Mouse (Mus musculus) hindbrain, embryonic 10.5 days (tissue): ENCODE measurements around the gene Dock1. TPM values are rescaled to one million over a fixed set of nuclear protein-coding genes. Genes with fewer than 3 reads are reported as not detected.

ENCODE experiments used
- DNase-seq: peaks from one replicate; pipeline ENCODE4 v3.0.0-alpha.2; 2017; ENCODE audit warnings: low spot score
- H3K27ac ChIP-seq: fragments of 300-500 bp; sonication (generic); 2 replicates; pipeline ENCODE4 v1.5.1; 2016; ENCODE audit warnings: mild to moderate bottlenecking, moderate library complexity
- H3K27me3 ChIP-seq: fragments of 300-500 bp; sonication (generic); 2 replicates; pipeline ENCODE4 v1.6.1; 2016; ENCODE audit warnings: mild to moderate bottlenecking; ENCODE audit not compliant: poor library complexity, insufficient read depth, severe bottlenecking
- H3K36me3 ChIP-seq: fragments of 300-500 bp; sonication (generic); 2 replicates; pipeline ENCODE4 v1.6.1; 2016; ENCODE audit warnings: mild to moderate bottlenecking, moderate library complexity
- H3K4me1 ChIP-seq: fragments of 300-500 bp; sonication (generic); replicated peaks from 2 replicates; pipeline ENCODE4 v1.6.1; 2016; ENCODE audit warnings: mild to moderate bottlenecking
- H3K4me3 ChIP-seq: fragments of 300-500 bp; sonication (generic); 2 replicates; pipeline ENCODE4 v1.5.1; 2016; ENCODE audit warnings: mild to moderate bottlenecking, moderate library complexity
- H3K9me3 ChIP-seq: fragments of 300-500 bp; sonication (generic); 2 replicates; pipeline ENCODE4 v1.6.1; 2016; ENCODE audit warnings: mild to moderate bottlenecking, moderate library complexity
- WGBS: fragments of 180-500 bp; shearing (Covaris S2); methylation state at CpG from one replicate; pipeline ENCODE4 v1.1.7; 2016; 5-methylcytosine and 5-hydroxymethylcytosine counted together
- polyA plus RNA-seq: library from polyadenylated mRNA; unstranded; fragments of >200 nt; fragmentation: Nextera tagmentation; extraction: Ambion mirVana; gene quantifications from 2 replicates; pipeline ENCODE4 v1.2.1, GENCODE M21; 2016

Dock1 gene
- polyA plus RNA-seq, 1 experiment from 2014 or later: 21.9 TPM

- Histone ChIP-seq H3K36me3 (no peaks in the 10 kb centered on the region), H3K4me3 (no peak overlapping the region), H3K27me3 (no peaks in the 10 kb centered on the region), H3K27ac (no peak overlapping the region), H3K4me1 (peaks cover 31% of the 10 kb centered on the region), H3K9me3 (no peaks in the 10 kb centered on the region)
- WGBS: 67% methylated on average over 5 of the region's 5 CpGs
- no peak for DNase-seq
Observed at GRCm38 (mm10) chr7:134700001-134700400, 29.5 kb downstream of the Dock1 start.

- Histone ChIP-seq H3K27me3 (no peaks in the 10 kb centered on the region), H3K4me1 (peaks cover 32% of the 10 kb centered on the region), H3K27ac (0 out of 2 replicates have a peak overlapping the region, but pooled peaks have one; percentile 23), H3K36me3 (no peaks in the 10 kb centered on the region), H3K4me3 (no peak overlapping the region), H3K9me3 (no peaks in the 10 kb centered on the region)
- no peak for DNase-seq
- 84% methylated on average over 5 of the region's 5 CpGs for WGBS
Observed at GRCm38 (mm10) chr7:134702481-134702880, 32.0 kb downstream of the Dock1 start.

GRCm38 (mm10) chr7:134703704-134704103 is 33.2 kb downstream of the Dock1 start:
- Histone ChIP-seq H3K36me3 (no peaks in the 10 kb centered on the region), H3K27ac (no peak overlapping the region), H3K4me3 (no peak overlapping the region), H3K4me1 (peaks cover 28% of the 10 kb centered on the region), H3K9me3 (no peaks in the 10 kb centered on the region), H3K27me3 (no peaks in the 10 kb centered on the region)
- 93% methylated on average over 2 of the region's 2 CpGs for WGBS
- DNase-seq: no peak

GRCm38 (mm10) chr7:134709226-134709853 is 38.9 kb downstream of the Dock1 start:
- no peak overlapping the region for H3K27ac ChIP-seq
- no peaks in the 10 kb centered on the region for H3K27me3 ChIP-seq
- no peak overlapping the region for H3K4me3 ChIP-seq
- no peaks in the 10 kb centered on the region for H3K9me3 ChIP-seq
- DNase-seq: peak; percentile 14
- no peaks in the 10 kb centered on the region for H3K36me3 ChIP-seq
- H3K4me1 ChIP-seq: peaks cover 21% of the 10 kb centered on the region
- 34% methylated on average over 5 of the region's 5 CpGs for WGBS

- no peak overlapping the region for H3K27ac ChIP-seq
- 85% methylated on average over 1 of the region's 1 CpGs for WGBS
- peaks cover 17% of the 10 kb centered on the region for H3K4me1 ChIP-seq
- no peaks in the 10 kb centered on the region for H3K27me3 ChIP-seq
- H3K4me3 ChIP-seq: no peak overlapping the region
- H3K9me3 ChIP-seq: no peaks in the 10 kb centered on the region
- DNase-seq: no peak
- H3K36me3 ChIP-seq: no peaks in the 10 kb centered on the region
Observed at GRCm38 (mm10) chr7:134711576-134711975, 41.1 kb downstream of the Dock1 start.

GRCm38 (mm10) chr7:134719406-134719805 is 49.0 kb downstream of the Dock1 start:
- no peaks in the 10 kb centered on the region for H3K36me3 ChIP-seq
- 72% methylated on average over 3 of the region's 3 CpGs for whole genome bisulfite sequencing
- no peak overlapping the region for H3K4me3 ChIP-seq
- H3K9me3 ChIP-seq: no peaks in the 10 kb centered on the region
- no peak for DNase-seq
- H3K27me3 ChIP-seq: peaks cover 16% of the 10 kb centered on the region
- no peak overlapping the region for H3K27ac ChIP-seq
- peaks cover 21% of the 10 kb centered on the region for H3K4me1 ChIP-seq

GRCm38 (mm10) chr7:134722361-134722760 is 51.9 kb downstream of the Dock1 start:
- Histone ChIP-seq H3K27me3 (peaks cover 32% of the 10 kb centered on the region), H3K4me1 (peaks cover 27% of the 10 kb centered on the region), H3K4me3 (no peak overlapping the region), H3K27ac (no peak overlapping the region), H3K9me3 (no peaks in the 10 kb centered on the region), H3K36me3 (no peaks in the 10 kb centered on the region)
- no peak for DNase-seq
- 94% methylated on average over 7 of the region's 7 CpGs for WGBS

GRCm38 (mm10) chr7:134722955-134723354 is 52.5 kb downstream of the Dock1 start:
- no peak for DNase-seq
- no peaks in the 10 kb centered on the region for H3K9me3 ChIP-seq
- no peaks in the 10 kb centered on the region for H3K36me3 ChIP-seq
- H3K4me1 ChIP-seq: peaks cover 27% of the 10 kb centered on the region
- H3K27me3 ChIP-seq: peaks cover 37% of the 10 kb centered on the region
- no peak overlapping the region for H3K27ac ChIP-seq
- 93% methylated on average over 9 of the region's 9 CpGs for WGBS
- H3K4me3 ChIP-seq: no peak overlapping the region

- H3K4me3 ChIP-seq: no peak overlapping the region
- no peaks in the 10 kb centered on the region for H3K9me3 ChIP-seq
- H3K36me3 ChIP-seq: no peaks in the 10 kb centered on the region
- 88% methylated on average over 5 of the region's 5 CpGs for WGBS
- no peak overlapping the region for H3K27ac ChIP-seq
- peaks cover 27% of the 10 kb centered on the region for H3K4me1 ChIP-seq
- H3K27me3 ChIP-seq: peaks cover 42% of the 10 kb centered on the region
- no peak for DNase-seq
Observed at GRCm38 (mm10) chr7:134723509-134723908, 53.1 kb downstream of the Dock1 start.

GRCm38 (mm10) chr7:134724841-134725240 is 54.4 kb downstream of the Dock1 start:
- Histone ChIP-seq H3K4me3 (peak overlapping the region; percentile 1; the same call in 1 of the 2 replicates), H3K9me3 (no peaks in the 10 kb centered on the region), H3K27ac (no peak overlapping the region), H3K4me1 (peaks cover 27% of the 10 kb centered on the region), H3K36me3 (no peaks in the 10 kb centered on the region; the same call in 1 of the 2 replicates), H3K27me3 (peaks cover 42% of the 10 kb centered on the region)
- WGBS: 9% methylated on average over 7 of the region's 7 CpGs
- DNase-seq: peak; percentile 61

GRCm38 (mm10) chr7:134725551-134726529 is 55.4 kb downstream of the Dock1 start:
- no peak overlapping the region for H3K4me3 ChIP-seq
- H3K9me3 ChIP-seq: no peaks in the 10 kb centered on the region
- H3K4me1 ChIP-seq: peaks cover 27% of the 10 kb centered on the region
- DNase-seq: no peak
- H3K27me3 ChIP-seq: peaks cover 42% of the 10 kb centered on the region
- 45% methylated on average over 11 of the region's 11 CpGs for WGBS
- peaks cover 5% of the 10 kb centered on the region; the same call in 1 of the 2 replicates for H3K36me3 ChIP-seq
- H3K27ac ChIP-seq: no peak overlapping the region

- Histone ChIP-seq H3K4me3 (no peak overlapping the region), H3K27me3 (peaks cover 42% of the 10 kb centered on the region), H3K4me1 (peaks cover 27% of the 10 kb centered on the region), H3K27ac (no peak overlapping the region), H3K9me3 (no peaks in the 10 kb centered on the region), H3K36me3 (peaks cover 10% of the 10 kb centered on the region; the same call in 1 of the 2 replicates)
- no peak for DNase-seq
- 88% methylated on average over 5 of the region's 5 CpGs for WGBS
Observed at GRCm38 (mm10) chr7:134726530-134727258, 56.2 kb downstream of the Dock1 start.
